Mouse (Mus musculus) liver, adult 2 months (tissue): ENCODE results near the gene Slc17a8.

Experiments used
- CTCF ChIP-seq: fragments of 200-500 bp; IDR thresholded peaks from 2 replicates; pipeline ENCODE4 v1.5.1; 2011; ENCODE audit warnings: low read depth, low read length, control low read depth
- POLR2A ChIP-seq: fragments of 200-500 bp; IDR thresholded peaks from 2 replicates; pipeline ENCODE4 v1.6.1; 2011; ENCODE audit warnings: low read length, control low read depth; ENCODE audit not compliant: insufficient read depth; ENCODE audit errors: extremely low read depth

GRCm38 (mm10) chr10:89633736-89634426, 12.8 kb upstream of the Slc17a8 start:
- TF ChIP-seq CTCF (no peak), POLR2A (no peak)
